Mouse (Mus musculus) splenic B cell, adult 2 months (primary cell): Measurements from ENCODE around the gene Cdc42bpg.
A peak's percentile ranks its signal among the peaks of the same experiment; 100 is the strongest.

ENCODE experiments used
- DNase-seq: peaks from one replicate; pipeline ENCODE4 v3.0.0-alpha.2; 2011; ENCODE audit warnings: low read depth, low spot score
- H3K27me3 ChIP-seq: 2 replicates; pipeline ENCODE4 v1.6.1; 2012; ENCODE audit warnings: mild to moderate bottlenecking, low read length, moderate library complexity, mixed read lengths; ENCODE audit not compliant: control insufficient read depth, poor library complexity, insufficient read depth, severe bottlenecking
- H3K36me3 ChIP-seq: 2 replicates; pipeline ENCODE4 v1.6.1; 2012; ENCODE audit warnings: mild to moderate bottlenecking, low read length, moderate library complexity, mixed read lengths; ENCODE audit not compliant: control insufficient read depth, poor library complexity, insufficient read depth, severe bottlenecking

Cdc42bpg gene

DNA sequence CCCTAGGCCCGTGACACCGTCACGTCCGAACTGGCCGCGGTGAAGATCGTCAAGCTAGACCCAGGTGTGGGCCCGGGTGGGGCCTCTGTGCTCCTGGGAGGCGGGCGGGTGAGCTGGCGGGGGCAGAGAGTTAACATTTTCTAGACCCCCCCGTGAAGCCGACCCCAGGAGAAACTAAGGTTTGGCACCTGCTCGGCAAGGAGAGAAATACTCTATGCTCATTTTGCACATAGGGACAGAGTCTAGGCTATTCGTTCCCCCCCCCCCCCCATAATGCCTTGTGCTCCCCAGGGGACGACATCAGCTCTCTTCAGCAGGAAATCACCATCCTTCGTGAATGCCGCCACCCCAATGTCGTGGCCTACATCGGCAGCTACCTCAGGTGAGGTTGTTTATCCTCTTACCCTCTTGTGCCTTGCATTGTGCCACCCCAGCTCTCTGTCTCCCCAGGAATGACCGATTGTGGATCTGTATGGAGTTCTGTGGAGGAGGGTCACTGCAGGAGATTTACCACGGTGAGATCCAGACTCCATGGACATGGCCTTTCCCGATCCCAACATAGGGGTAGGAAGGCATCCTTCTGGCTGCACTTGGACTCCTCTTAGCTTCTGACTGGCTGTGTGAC, 35.3 kb downstream of the Cdc42bpg start:
- Histone ChIP-seq H3K27me3 (no peaks in the 10 kb centered on the region), H3K36me3 (peaks cover 16% of the 10 kb centered on the region)
- DNase-seq = peak; percentile 73

- no peak for DNase-seq
- Histone ChIP-seq H3K36me3 (peaks cover 19% of the 10 kb centered on the region), H3K27me3 (no peaks in the 10 kb centered on the region)
Observed at GRCm38 (mm10) chr19:6342276-6342933, 36.1 kb downstream of the Cdc42bpg start.

DNA sequence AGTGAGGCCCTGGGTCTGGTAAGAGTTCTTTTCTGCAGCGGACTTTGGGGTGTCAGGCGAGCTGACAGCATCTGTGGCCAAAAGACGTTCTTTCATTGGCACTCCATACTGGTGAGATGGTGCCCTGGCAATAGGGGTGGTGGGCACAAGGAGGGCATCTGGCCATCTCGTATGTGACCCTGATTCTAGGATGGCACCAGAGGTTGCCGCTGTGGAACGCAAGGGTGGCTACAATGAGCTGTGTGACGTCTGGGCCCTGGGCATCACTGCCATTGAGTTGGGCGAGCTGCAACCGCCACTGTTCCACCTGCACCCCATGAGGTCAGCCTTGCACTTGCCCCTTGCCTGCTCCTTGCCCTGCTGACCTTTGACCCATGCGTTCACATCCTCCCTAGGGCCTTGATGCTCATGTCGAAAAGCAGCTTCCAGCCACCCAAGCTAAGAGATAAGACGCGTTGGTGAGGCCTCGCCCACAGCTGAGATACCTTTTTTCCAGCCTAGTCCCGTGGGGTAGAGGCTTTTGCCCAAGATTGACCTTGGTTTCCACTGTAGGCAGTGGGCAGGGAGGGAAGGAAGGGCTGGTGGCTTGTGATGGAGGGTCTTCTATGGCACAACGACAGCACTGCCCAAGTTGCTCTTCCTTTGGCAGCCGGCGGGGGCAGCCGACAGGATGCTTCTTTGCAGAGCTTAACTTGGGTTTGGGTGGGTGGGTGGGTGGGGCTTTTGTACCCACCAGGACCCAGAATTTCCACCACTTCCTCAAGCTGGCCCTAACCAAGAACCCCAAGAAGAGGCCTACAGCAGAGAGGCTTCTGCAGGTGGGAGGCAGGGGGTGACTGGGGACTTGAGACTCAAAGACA, 37.0 kb downstream of the Cdc42bpg start:
- H3K36me3 ChIP-seq = peaks cover 16% of the 10 kb centered on the region
- no peaks in the 10 kb centered on the region for H3K27me3 ChIP-seq
- no peak for DNase-seq

DNA sequence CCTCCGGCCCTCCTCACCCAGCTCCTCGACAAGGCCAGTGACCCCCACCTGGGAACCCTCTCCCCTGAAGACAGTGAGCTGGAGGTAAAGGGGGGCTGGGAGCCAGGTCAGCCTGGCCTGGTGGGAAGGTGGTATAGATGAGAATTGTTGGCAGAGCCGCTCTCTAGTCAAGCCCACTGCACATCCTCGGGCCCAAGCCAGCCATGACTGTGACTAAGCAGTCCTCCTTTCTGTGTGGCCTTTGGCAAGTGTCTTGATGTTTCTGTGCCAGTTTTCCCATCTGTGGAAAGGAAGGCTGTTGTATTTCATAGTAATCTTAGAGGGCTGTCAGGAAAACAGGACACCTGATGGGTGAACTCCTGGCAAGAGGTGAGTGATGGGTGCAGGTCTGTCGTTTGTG, 37.7 kb downstream of the Cdc42bpg start:
- no peaks in the 10 kb centered on the region for H3K27me3 ChIP-seq
- peaks cover 16% of the 10 kb centered on the region for H3K36me3 ChIP-seq
- DNase-seq = no peak

DNA sequence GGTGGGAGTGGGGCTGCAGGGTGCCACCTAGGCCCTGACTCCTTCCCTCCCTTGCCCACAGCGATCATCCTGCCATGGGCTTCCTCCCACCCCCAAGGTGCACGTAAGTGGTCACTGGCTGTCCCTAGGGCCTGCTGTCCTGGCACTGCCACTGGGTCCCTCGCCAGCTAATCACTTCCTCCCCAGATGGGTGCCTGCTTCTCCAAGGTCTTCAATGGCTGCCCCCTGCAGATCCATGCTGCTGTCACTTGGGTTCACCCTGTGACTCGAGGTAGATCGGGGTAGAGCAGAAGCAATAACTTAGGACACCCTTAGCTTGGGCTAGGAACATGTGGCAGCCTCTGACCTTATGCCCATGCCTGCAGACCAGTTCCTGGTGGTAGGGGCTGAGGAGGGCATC, 39.8 kb downstream of the Cdc42bpg start:
- peaks cover 18% of the 10 kb centered on the region for H3K36me3 ChIP-seq
- DNase-seq = no peak
- H3K27me3 ChIP-seq = no peaks in the 10 kb centered on the region

DNA sequence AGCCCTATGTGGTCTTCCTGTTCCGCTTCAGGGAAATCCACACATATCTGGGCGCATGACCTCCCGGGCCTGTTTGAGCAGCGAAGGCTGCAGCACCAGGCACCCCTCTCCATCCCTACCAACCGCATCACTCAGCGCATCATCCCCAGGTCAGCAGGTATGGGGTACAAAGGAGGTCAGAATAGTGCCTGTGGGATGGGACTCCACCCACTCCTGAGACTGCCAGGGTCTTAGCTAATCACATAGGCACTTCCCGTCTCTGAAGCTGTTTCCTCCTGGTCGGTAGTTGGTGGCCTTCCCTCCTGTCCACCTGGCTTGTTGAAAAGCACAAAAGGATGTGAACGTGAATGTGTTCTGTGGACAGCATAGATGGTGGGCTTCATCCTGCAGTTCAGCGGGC, 40.4 kb downstream of the Cdc42bpg start:
- DNase-seq = no peak
- Histone ChIP-seq H3K36me3 (peaks cover 18% of the 10 kb centered on the region), H3K27me3 (no peaks in the 10 kb centered on the region)

GRCm38 (mm10) chr19:6347615-6348014, 41.4 kb downstream of the Cdc42bpg start:
- H3K36me3 ChIP-seq = peaks cover 20% of the 10 kb centered on the region
- no peaks in the 10 kb centered on the region for H3K27me3 ChIP-seq
- no peak for DNase-seq

DNA sequence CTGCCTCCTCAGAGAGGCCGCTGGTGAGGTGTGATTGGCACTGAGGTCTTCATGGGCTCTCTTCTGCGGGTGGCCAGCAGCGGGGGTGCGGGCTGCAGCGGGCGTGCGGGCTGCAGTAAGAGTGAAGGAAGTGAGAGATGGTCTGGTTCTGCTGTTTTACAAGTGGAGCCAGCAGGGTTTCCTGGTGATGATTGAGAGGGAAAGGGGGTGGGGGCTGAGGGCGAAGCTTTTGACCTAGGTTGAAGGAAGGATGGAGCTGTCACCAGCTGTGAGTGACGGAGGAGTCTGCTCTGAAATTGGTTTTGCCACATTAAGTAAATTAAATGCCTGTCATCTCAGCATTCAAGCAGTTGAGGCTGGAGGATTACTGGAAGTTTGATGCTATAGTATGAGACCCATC, 42.5 kb downstream of the Cdc42bpg start:
- H3K27me3 ChIP-seq = no peaks in the 10 kb centered on the region
- DNase-seq = no peak
- H3K36me3 ChIP-seq = peaks cover 22% of the 10 kb centered on the region

DNA sequence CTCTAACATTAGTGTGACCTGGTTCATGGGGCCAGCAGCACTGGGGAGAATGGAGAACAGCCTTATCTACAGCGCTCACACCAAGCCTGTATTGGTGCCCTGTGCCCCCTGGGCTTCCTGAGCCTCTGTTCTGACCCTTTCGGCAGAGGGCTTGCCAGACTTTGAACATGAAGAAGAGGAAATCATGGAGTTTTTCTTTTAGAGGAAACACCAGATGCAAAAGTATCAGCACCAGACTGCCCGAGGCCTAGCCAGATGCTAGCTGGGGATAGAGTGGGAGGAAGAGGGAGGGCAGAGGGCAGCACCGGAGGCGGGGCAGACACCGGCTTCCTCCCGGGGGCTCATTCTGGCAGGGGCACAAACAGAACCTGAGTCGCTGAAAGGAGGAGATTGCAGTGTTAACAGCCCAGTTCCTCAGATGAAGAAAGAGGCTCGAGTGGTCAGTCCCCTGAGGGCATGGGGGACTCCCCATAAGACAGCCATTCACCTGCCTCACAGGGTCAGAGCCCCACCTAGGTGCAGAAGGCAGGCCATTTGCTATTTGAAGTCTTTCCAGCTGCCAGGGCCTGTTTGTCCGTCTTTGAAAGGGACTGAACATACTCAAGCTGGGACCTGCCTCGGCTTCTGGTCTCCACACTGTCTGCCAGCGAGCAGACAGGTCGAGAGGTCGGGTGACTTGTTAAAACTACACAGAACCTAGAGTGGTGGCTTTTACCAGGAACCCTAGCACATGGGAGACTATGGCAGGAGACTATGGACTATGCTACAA, 43.1 kb downstream of the Cdc42bpg start:
- Histone ChIP-seq H3K27me3 (no peaks in the 10 kb centered on the region), H3K36me3 (peaks cover 22% of the 10 kb centered on the region)
- no peak for DNase-seq

DNA sequence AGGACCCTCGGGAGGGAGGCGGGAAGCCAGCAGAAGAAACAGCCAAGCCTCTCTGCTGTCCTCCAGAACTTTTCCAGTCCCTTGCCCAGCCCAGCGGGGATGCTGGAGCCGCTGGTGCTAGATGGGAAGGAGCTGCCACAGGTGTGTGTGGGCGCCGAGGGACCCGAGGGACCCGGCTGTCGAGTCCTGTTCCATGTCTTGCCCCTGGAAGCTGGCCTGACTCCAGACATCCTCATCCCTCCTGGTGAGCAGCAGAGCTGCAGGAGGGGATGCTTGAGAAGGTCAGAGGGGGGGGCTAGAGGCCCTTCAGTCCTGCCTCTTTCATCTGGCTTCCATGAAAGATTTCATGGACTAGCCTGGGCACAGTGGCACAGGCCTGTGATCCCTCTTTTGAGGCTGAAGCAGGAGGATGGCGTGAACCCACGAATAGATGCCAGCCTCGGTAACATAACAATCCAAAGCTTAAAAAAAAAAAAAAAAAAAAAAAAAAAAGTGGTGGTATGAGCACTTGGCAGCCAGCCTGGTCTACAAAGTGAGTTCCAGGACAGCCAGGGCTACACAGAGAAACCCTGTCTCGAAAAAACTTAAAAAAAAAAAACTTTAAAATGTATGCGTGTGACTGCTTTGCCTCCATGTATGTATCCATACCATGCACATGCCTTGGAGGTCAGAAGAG, 45.3 kb downstream of the Cdc42bpg start:
- H3K36me3 ChIP-seq = peaks cover 16% of the 10 kb centered on the region
- H3K27me3 ChIP-seq = no peaks in the 10 kb centered on the region
- no peak for DNase-seq

- no peak for DNase-seq
- peaks cover 14% of the 10 kb centered on the region for H3K36me3 ChIP-seq
Observed at GRCm38 (mm10) chr19:6352107-6352505, 45.9 kb downstream of the Cdc42bpg start.

GRCm38 (mm10) chr19:6354030-6354429, 47.8 kb downstream of the Cdc42bpg start:
- no peak for DNase-seq

More at GRCm38 (mm10) chr19:6352107-6352505, 45.9 kb downstream of the Cdc42bpg start:
- no peaks in the 10 kb centered on the region for H3K27me3 ChIP-seq

DNA sequence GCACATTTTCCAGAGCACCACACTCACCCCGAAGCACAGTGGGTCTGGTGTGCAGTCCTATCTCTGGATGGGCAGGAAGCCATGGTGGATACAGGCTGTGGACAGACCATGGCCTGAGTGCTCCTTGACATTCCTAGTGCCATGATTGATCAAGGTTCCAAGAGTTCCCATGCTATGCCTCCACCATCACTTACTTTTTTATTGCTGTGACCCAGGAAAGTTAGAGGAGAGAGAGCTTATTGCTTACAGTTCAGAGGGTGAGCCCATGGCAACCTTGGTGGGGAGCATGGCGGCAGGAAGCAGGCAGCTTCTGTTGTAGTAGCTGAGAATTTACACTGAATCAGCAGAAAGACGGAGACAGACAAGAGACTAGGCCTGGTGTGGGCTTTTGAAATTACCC, 55.0 kb downstream of the Cdc42bpg start:
- Histone ChIP-seq H3K36me3 (peaks cover 11% of the 10 kb centered on the region), H3K27me3 (no peaks in the 10 kb centered on the region)
- no peak for DNase-seq

More at GRCm38 (mm10) chr19:6354030-6354429, 47.8 kb downstream of the Cdc42bpg start:
- peaks cover 12% of the 10 kb centered on the region for H3K36me3 ChIP-seq
- H3K27me3 ChIP-seq = no peaks in the 10 kb centered on the region

DNA sequence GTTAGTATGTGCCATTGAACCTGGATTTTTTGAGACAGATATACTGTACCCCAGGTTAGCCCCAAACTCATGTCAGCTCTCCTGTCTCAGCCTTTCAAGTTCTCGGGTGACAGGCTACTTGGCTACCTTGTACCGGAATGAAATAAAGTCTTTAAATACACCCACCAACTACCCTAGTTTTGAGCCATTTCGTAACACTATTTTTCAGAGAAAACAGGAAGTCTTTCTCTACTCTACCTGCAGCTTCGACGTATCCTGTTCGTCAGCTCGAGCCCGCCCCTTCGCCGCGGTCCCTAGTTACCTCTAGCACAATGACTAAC, 56.8 kb downstream of the Cdc42bpg start:
- peaks cover 16% of the 10 kb centered on the region for H3K36me3 ChIP-seq
- no peaks in the 10 kb centered on the region for H3K27me3 ChIP-seq
- DNase-seq = no peak
